Mouse (Mus musculus) hindbrain, embryonic 10.5 days (tissue): ENCODE results near the gene Mknk1. TPM values are rescaled to one million over a fixed set of nuclear protein-coding genes. Genes with fewer than 3 reads are reported as not detected.

Experiments
- DNase-seq: peaks from one replicate; pipeline ENCODE4 v3.0.0-alpha.2; 2017; ENCODE audit warnings: low spot score
- H3K27ac ChIP-seq: fragments of 300-500 bp; sonication (generic); 2 replicates; pipeline ENCODE4 v1.5.1; 2016; ENCODE audit warnings: mild to moderate bottlenecking, moderate library complexity
- H3K27me3 ChIP-seq: fragments of 300-500 bp; sonication (generic); 2 replicates; pipeline ENCODE4 v1.6.1; 2016; ENCODE audit warnings: mild to moderate bottlenecking; ENCODE audit not compliant: poor library complexity, insufficient read depth, severe bottlenecking
- H3K36me3 ChIP-seq: fragments of 300-500 bp; sonication (generic); 2 replicates; pipeline ENCODE4 v1.6.1; 2016; ENCODE audit warnings: mild to moderate bottlenecking, moderate library complexity
- H3K4me1 ChIP-seq: fragments of 300-500 bp; sonication (generic); replicated peaks from 2 replicates; pipeline ENCODE4 v1.6.1; 2016; ENCODE audit warnings: mild to moderate bottlenecking
- H3K4me3 ChIP-seq: fragments of 300-500 bp; sonication (generic); 2 replicates; pipeline ENCODE4 v1.5.1; 2016; ENCODE audit warnings: mild to moderate bottlenecking, moderate library complexity
- H3K9me3 ChIP-seq: fragments of 300-500 bp; sonication (generic); 2 replicates; pipeline ENCODE4 v1.6.1; 2016; ENCODE audit warnings: mild to moderate bottlenecking, moderate library complexity
- WGBS: fragments of 180-500 bp; shearing (Covaris S2); methylation state at CpG from one replicate; pipeline ENCODE4 v1.1.7; 2016; 5-methylcytosine and 5-hydroxymethylcytosine counted together
- polyA plus RNA-seq: library from polyadenylated mRNA; unstranded; fragments of >200 nt; fragmentation: Nextera tagmentation; extraction: Ambion mirVana; gene quantifications from 2 replicates; pipeline ENCODE4 v1.2.1, GENCODE M21; 2016

Mknk1 gene
- polyA plus RNA-seq = 26.0 and 30.7 TPM in 2 replicates

DNA sequence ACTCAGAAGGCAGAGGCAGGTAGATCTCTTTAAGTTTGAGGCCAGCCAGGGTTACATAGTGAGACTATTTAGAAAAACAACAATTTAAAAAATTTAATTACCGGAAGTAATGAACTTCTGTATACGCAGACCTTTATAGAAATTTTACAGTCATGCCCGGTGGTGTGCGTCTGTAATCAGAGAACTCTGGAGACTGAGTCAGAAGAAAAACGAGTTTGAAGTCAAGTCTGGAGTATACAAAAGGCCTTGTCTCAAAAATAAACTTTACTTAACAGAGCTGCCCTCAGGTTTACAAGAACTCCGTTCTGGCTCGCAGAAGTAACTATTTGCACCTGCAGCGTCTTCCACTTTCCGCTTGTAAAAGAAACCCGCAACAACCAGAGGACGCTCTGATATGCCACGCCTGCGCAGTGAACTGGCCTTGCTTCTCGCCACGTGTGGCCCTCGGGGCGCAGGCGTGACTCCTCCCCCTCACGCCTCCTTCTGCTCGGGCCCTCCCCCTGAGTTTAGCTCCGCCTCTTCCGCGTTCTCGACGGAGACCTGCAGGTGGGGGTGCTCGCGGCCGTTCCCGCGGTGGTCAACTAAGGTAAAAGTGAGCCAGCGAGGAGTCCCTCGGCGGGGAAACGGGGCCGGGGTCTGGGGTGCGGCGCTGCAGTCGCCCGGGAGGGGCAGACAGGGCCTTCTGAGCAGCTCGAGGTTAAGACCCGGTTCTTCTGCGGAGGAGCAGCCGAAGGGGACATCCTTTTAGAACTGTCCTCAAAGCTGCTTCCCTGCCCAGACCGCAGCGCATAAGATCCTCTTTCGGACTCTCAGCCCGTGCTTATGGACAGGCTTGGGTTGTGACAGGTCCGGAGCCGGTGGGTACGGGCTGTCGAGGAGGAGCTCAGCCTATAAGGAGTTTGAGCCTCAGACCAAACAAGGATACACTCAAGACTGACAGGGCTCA, at the start of gene Mknk1:
Mknk1 (plus strand) TSS at position 503 of the 946 bp plus-strand sequence.
- Histone ChIP-seq H3K9me3 (no peaks in the 10 kb centered on the region), H3K4me3 (peak within 1 kb of the TSS; percentile 87), H3K27ac (peak within 1 kb of the TSS; percentile 89), H3K4me1 (peaks cover 21% of the 10 kb centered on the region), H3K36me3 (no peaks in the 10 kb centered on the region), H3K27me3 (no peaks in the 10 kb centered on the region)
- peak; percentile 92 for DNase-seq
- 3% methylated on average over 51 of the region's 51 CpGs for WGBS

DNA sequence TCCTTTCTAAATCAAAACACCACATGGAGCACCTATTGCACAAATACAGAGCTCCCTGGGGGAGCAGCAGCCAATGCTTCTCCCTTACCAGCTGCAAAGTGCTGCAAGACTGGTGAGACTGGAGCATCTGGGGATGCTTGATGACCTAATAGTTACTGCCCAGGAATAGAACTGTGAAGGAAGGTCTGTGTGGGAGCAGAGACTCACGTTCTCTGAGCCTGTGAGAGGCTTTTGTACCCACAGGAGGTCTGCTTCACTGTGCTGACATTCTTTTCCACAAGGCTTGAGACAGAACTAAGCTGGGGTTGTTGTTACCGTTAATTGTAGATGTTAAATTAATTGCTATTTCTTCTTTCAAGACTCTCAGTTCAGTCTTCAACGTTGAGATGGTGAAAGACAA, 48.1 kb upstream of the Mknk1 start:
- Histone ChIP-seq H3K36me3 (peaks cover 51% of the 10 kb centered on the region), H3K27ac (no peak overlapping the region), H3K9me3 (no peaks in the 10 kb centered on the region), H3K4me3 (no peak overlapping the region), H3K27me3 (no peaks in the 10 kb centered on the region), H3K4me1 (peaks cover 4% of the 10 kb centered on the region)
- DNase-seq = no peak
- 79% methylated on average over 3 of the region's 3 CpGs for WGBS

DNA sequence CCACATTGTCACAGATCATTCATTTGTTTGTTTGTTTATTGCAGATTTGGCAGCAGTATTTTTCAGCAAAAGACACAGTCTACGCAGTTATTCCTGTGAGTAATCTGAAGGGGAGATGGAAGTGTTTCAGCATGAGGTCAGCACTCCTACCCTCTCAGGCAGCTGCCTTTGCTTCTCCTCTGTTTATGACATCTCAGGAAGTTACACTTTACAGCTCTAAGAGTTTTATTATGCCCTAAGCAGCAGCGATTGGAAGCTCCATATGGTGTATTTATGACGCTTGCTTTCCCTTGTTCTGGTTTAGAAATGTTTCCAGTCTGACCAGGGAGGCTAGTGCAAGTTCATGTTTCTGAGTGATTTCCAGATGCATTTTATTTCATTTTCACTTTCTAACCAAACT, 43.6 kb upstream of the Mknk1 start:
- Histone ChIP-seq H3K4me1 (no peaks in the 10 kb centered on the region), H3K27ac (no peak overlapping the region), H3K36me3 (peaks cover 76% of the 10 kb centered on the region), H3K9me3 (no peaks in the 10 kb centered on the region), H3K4me3 (no peak overlapping the region), H3K27me3 (no peaks in the 10 kb centered on the region)
- no peak for DNase-seq
- WGBS = 93% methylated on average over 3 of the region's 3 CpGs

DNA sequence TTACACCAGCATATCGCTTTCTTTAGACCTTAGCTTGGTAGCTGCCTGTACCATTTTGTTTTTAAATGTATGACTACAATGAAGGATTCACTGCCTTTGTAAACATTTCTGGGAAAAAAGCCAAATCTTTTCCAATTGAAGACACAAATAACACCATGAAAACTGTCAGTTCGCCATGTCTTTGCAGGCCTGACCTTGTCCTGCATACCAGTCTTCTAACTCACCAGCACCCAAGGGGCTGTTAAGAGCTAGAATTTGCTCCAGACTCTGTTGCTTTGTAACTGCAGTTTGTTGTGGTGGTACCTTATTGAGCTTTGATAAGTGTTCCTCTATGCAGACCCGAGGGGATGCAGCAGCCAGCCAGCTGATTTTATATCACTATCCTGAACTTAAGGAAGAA, 39.0 kb upstream of the Mknk1 start:
- Histone ChIP-seq H3K4me3 (no peak overlapping the region), H3K9me3 (no peaks in the 10 kb centered on the region), H3K27ac (no peak overlapping the region), H3K36me3 (peaks cover 68% of the 10 kb centered on the region), H3K27me3 (no peaks in the 10 kb centered on the region), H3K4me1 (no peaks in the 10 kb centered on the region)
- 92% methylated on average over 3 of the region's 3 CpGs for WGBS
- DNase-seq = no peak

DNA sequence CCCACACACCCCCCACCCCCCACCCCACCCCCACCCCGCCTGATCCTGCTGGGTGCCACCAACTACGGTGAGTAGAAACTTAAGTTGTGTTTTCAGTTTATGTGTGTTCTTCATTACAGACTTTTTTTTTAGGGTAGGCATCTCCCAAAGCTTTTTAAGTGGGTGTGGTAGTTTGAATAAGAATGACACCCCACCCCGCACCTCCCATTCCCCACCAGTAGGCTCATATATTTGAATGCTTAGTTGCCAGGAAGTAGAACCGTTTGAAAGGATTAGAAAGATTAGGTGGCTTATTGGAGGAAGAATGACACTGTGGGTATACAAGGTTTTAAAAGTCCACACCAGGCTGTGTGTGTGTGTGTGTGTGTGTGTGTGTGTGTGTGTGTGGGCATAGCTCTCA, 26.7 kb upstream of the Mknk1 start:
- WGBS = 91% methylated on average over 4 of the region's 4 CpGs
- Histone ChIP-seq H3K36me3 (peaks cover 54% of the 10 kb centered on the region), H3K27ac (no peak overlapping the region), H3K9me3 (no peaks in the 10 kb centered on the region), H3K4me1 (no peaks in the 10 kb centered on the region), H3K27me3 (no peaks in the 10 kb centered on the region), H3K4me3 (no peak overlapping the region)
- DNase-seq = no peak

DNA sequence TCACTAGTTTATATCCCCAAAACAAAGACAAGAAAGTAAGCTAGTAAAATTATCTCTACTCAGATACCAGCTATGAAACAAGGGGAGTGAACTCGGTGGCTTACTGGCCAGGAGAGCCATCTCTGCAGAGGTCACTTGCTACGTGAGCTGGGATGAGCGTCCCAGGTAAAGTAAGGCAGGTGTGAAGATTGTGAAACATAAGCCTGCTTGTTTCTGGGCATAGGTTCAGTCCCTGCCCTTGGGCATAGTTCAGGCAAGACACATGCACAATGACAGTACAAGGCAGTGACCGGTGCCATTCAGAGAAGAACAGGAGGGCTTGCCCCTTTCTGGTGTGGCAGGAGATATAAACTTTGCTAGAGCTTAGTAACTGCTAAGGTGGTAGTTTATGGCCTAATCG, 23.4 kb upstream of the Mknk1 start:
- H3K27me3 ChIP-seq = no peaks in the 10 kb centered on the region
- H3K4me1 ChIP-seq = peaks cover 4% of the 10 kb centered on the region; the same call in 1 of the 2 replicates
- DNase-seq = no peak
- peaks cover 54% of the 10 kb centered on the region for H3K36me3 ChIP-seq
- no peaks in the 10 kb centered on the region for H3K9me3 ChIP-seq
- H3K4me3 ChIP-seq = no peak overlapping the region
- WGBS = 92% methylated on average over 5 of the region's 5 CpGs
- H3K27ac ChIP-seq = no peak overlapping the region

DNA sequence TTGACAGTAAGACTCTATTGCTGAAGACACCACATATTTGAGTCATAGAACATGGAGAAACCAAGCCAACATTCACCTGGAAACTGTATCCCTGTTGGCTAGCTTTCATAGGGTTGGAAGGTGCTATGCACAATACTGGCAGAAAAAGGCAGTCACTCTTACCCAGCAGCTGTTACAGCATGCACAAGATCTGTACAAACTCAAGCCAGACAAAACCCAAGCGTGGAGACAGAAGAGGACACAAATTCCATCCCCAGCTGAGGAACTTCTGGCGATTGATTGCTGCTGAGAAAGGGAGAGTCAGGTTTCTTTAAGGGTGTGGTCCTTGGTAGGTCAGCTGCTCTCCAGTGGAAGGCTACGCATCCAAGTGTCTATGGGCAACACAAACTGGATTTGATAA, 18.8 kb upstream of the Mknk1 start:
- 74% methylated on average over 3 of the region's 3 CpGs for WGBS
- peaks cover 4% of the 10 kb centered on the region; the same call in 1 of the 2 replicates for H3K4me1 ChIP-seq
- no peak for DNase-seq
- no peaks in the 10 kb centered on the region for H3K9me3 ChIP-seq
- peaks cover 20% of the 10 kb centered on the region; the same call in 1 of the 2 replicates for H3K36me3 ChIP-seq
- no peaks in the 10 kb centered on the region for H3K27me3 ChIP-seq
- H3K27ac ChIP-seq = no peak overlapping the region
- H3K4me3 ChIP-seq = no peak overlapping the region

DNA sequence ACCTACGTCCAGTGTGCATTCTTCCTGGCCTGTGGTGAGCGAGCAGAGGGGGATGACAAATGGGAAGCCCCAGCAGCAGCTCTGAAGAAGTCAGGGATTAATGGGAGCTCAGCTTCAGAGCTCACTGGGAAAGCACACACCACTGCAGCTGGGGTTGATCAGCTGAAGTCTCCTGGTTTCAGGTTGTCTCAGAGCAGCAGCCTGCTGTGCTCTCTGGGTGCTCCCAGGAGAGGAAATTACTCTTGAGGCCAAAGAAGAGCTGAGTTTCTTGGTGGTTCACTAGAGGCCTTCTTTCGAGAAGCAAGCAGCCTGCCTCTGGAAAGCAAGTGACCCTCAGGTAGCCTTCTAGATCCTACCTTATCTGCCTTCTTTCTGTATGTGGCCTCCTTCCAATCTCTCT, 18.1 kb upstream of the Mknk1 start:
- no peak for DNase-seq
- Histone ChIP-seq H3K9me3 (no peaks in the 10 kb centered on the region), H3K4me1 (peaks cover 4% of the 10 kb centered on the region; the same call in 1 of the 2 replicates), H3K4me3 (no peak overlapping the region), H3K27me3 (no peaks in the 10 kb centered on the region), H3K36me3 (peaks cover 15% of the 10 kb centered on the region; the same call in 1 of the 2 replicates), H3K27ac (no peak overlapping the region)
- WGBS = 80% methylated on average over 3 of the region's 3 CpGs

DNA sequence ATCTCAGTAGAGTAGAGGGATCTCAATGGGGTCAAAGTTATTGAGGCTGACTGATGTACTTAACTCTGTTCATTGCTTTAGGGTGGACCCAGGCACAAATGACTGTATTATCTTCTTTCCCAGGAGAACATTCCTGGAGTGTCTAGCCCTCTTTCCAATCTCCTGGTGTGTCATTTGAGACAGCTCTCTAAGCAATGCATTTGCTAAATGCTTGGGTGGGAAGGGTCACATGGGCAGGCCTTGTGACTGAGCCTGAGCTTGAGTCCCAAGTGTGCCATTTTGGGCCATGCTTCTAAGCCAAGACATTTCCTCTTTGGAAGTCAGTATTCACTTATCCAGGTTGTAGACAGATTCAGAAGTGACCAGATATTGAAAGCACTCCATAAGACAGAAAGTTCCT, 17.6 kb upstream of the Mknk1 start:
- no peak overlapping the region for H3K27ac ChIP-seq
- no peak for DNase-seq

DNA sequence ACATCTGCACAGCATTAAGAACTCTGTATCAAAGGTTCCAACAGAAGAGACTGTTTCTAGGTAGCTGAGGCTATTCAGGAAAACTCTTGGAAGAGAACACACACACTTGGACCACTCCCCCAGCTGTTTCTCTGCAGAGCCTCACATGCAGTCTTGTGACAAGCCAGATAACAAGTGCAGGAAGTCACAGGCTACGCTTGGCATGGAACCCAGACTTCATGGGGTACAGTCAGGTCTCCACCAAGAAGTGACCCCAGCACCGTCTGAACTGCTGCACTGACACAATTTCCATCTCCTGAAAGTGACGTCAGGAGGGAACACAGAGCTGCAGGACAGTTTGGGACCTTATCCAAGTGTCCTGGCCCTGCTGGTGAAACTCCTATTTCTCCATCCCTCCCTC, 17.1 kb upstream of the Mknk1 start:
- Histone ChIP-seq H3K27me3 (peaks cover 4% of the 10 kb centered on the region; the same call in 1 of the 2 replicates), H3K36me3 (peaks cover 8% of the 10 kb centered on the region; the same call in 1 of the 2 replicates), H3K4me1 (peaks cover 4% of the 10 kb centered on the region; the same call in 1 of the 2 replicates), H3K9me3 (no peaks in the 10 kb centered on the region), H3K4me3 (no peak overlapping the region), H3K27ac (no peak overlapping the region)
- 78% methylated on average over 3 of the region's 3 CpGs for WGBS
- DNase-seq = no peak

More for the DNA sequence above, 17.6 kb upstream of the Mknk1 start:
- H3K4me3 ChIP-seq = no peak overlapping the region
- no peaks in the 10 kb centered on the region for H3K9me3 ChIP-seq
- peaks cover 4% of the 10 kb centered on the region; the same call in 1 of the 2 replicates for H3K4me1 ChIP-seq
- peaks cover 10% of the 10 kb centered on the region; the same call in 1 of the 2 replicates for H3K36me3 ChIP-seq
- H3K27me3 ChIP-seq = no peaks in the 10 kb centered on the region

DNA sequence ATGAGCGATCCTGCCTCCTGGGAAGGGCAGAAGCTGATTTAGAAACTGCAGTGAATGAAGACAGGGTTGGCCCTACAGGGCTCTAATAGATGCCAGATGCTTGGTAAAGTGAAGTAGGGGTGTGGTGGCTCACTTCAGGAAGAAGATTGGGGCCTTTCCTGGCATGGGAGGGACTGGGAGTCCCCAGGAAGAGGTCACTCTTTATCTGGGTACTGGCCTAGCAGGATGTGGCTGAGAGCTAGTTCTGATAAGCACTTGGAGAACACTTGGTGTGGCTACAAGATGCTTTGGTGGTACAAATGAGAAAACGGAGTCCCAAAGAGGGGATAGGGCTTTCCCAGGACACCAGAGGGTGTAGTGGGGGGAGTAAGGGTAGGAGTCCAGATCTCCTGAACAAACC, 14.8 kb upstream of the Mknk1 start:
- no peak overlapping the region for H3K27ac ChIP-seq
- peaks cover 19% of the 10 kb centered on the region for H3K4me1 ChIP-seq
- 73% methylated on average over 2 of the region's 2 CpGs for WGBS
- H3K9me3 ChIP-seq = no peaks in the 10 kb centered on the region
- no peak overlapping the region for H3K4me3 ChIP-seq
- H3K27me3 ChIP-seq = peaks cover 11% of the 10 kb centered on the region
- no peak for DNase-seq
- peaks cover 8% of the 10 kb centered on the region; the same call in 1 of the 2 replicates for H3K36me3 ChIP-seq

DNA sequence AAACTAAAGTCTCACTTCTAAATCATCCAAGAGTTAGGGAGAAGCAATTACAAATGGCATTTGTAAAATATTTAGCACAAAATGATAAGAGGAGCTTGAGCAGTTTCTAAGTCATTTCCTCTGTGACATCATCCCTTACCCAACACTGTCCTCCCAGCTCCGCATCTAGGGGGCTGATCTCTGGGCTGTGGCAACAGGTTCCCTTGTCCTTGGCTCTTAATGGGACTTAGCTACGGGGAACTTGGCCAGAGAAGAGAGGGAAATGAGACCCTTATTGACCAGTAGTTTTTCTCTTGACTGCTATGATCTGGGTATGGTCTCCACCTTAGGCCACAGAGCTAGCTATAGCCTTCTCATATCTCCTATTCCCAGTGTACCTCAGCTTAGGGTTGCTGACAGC, 13.7 kb upstream of the Mknk1 start:
- no peak overlapping the region for H3K27ac ChIP-seq
- H3K36me3 ChIP-seq = 0 out of 2 replicates have a peak, but pooled peaks cover under 1% of the 10 kb centered on the region
- no peaks in the 10 kb centered on the region for H3K9me3 ChIP-seq
- H3K4me1 ChIP-seq = peaks cover 15% of the 10 kb centered on the region
- H3K27me3 ChIP-seq = peaks cover 22% of the 10 kb centered on the region
- no peak for DNase-seq
- no peak overlapping the region for H3K4me3 ChIP-seq
- WGBS = 86% methylated on average over 2 of the region's 2 CpGs

DNA sequence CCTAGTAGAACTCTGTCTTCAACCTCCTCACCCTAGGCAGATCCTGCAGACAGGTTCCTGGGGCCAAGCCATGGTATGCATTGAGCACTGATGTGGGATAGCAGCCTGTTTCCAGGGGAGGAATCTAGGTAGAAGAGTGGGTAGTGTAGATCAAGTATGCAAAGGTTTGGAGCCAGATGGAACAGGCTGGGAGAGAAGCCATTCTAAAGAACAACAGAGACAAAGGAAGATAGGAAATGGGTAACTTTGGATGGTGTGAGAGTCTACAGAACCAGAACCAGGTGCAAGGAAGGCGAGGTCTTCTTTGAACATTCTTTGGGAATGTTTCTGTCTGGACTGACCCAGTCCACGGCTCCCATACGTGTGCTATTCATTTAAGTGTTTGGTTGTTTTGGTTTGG, 11.9 kb upstream of the Mknk1 start:
- no peaks in the 10 kb centered on the region for H3K9me3 ChIP-seq
- H3K27me3 ChIP-seq = peaks cover 24% of the 10 kb centered on the region
- peaks cover 15% of the 10 kb centered on the region for H3K4me1 ChIP-seq
- DNase-seq = no peak
- WGBS = 61% methylated on average over 3 of the region's 3 CpGs
- 0 out of 2 replicates have a peak overlapping the region, but pooled peaks have one; percentile 90 for H3K27ac ChIP-seq
- H3K4me3 ChIP-seq = peak overlapping the region; percentile 83; the same call in 1 of the 2 replicates
- no peaks in the 10 kb centered on the region for H3K36me3 ChIP-seq
